ENCODE assay signal across 8 mouse cellular contexts in genomic region chr5:124598224-124599174, GRCm38 (mm10). TPM values are rescaled to one million over a fixed set of nuclear protein-coding genes. Genes with fewer than 3 reads are reported as not detected.
DNase-seq lines count a peak whose midpoint lies in the region; ATAC-seq lines count a peak whose summit lies in the region.

No protein-coding gene starts in this region.

- H3K4me2 ChIP-seq in hindbrain, embryonic 12.5 days (replicated peaks): peak overlapping the region; percentile 93
- peak overlapping the region; percentile 91 for H3K4me2 ChIP-seq in lung, embryonic 15.5 days

- H3K9me3 ChIP-seq in hindbrain, embryonic 12.5 days (replicated peaks): no peaks in the 10 kb centered on the region
- no peaks in the 10 kb centered on the region for H3K9me3 ChIP-seq in lung, embryonic 15.5 days

- peak; percentile 99 for ATAC-seq in hindbrain, embryonic 12.5 days (ENCODE audit: low FRiP score)
- ATAC-seq in lung, embryonic 15.5 days (ENCODE audit: borderline replicate concordance, extremely low read depth, low FRiP score, low TSS enrichment): peak; percentile 99

- peak overlapping the region; percentile 91 for H3K4me3 ChIP-seq in hindbrain, embryonic 12.5 days
- peak overlapping the region; percentile 62 for H3K4me3 ChIP-seq in lung, embryonic 15.5 days

- DNase-seq in WW6 (ENCODE audit: low read depth, low spot score): peak; percentile 89
- DNase-seq in cerebellum, postnatal 4 days (ENCODE audit: low spot score in 2 of 2): peak; percentile 74 to 89
- DNase-seq in frontal cortex, postnatal 25 days (ENCODE audit: low spot score in 2 of 2): peak; percentile 83 to 87
- DNase-seq in layer of hippocampus, adult 9-11 months: peak; percentile 98
- peak; percentile 93 for DNase-seq in ovary, adult 18-20 months (ENCODE audit: low spot score)
- peak; percentile 32 to 53 for DNase-seq in thymus, adult 18-20 months

- H3K27me3 ChIP-seq in hindbrain, embryonic 12.5 days: no peaks in the 10 kb centered on the region
- H3K27me3 ChIP-seq in lung, embryonic 15.5 days: no peaks in the 10 kb centered on the region

- H3K36me3 ChIP-seq in hindbrain, embryonic 12.5 days: peaks cover 40% of the 10 kb centered on the region
- H3K36me3 ChIP-seq in lung, embryonic 15.5 days: peaks cover 26% of the 10 kb centered on the region

- H3K27ac ChIP-seq in hindbrain, embryonic 12.5 days: peak overlapping the region; percentile 57; the same call in 1 of the 2 replicates
- H3K27ac ChIP-seq in lung, embryonic 15.5 days: no peak overlapping the region

- H3K4me1 ChIP-seq in hindbrain, embryonic 12.5 days: peaks cover 18% of the 10 kb centered on the region
- H3K4me1 ChIP-seq in lung, embryonic 15.5 days: peaks cover 12% of the 10 kb centered on the region

- 7% methylated on average over 30 of the region's 30 CpGs for WGBS in hindbrain, embryonic 12.5 days
- 6% methylated on average over 30 of the region's 30 CpGs for WGBS in lung, embryonic 15.5 days

- H3K9ac ChIP-seq in hindbrain, embryonic 12.5 days: peak overlapping the region; percentile 78
- H3K9ac ChIP-seq in lung, embryonic 15.5 days: peak overlapping the region; percentile 39

RNA-seq across cellular contexts. Expression of gene Gtf2h3, which starts 19.6 kb away (rescaled TPM):
- polyA plus RNA-seq in hindbrain, embryonic 12.5 days (2016; fragmentation: Nextera tagmentation; extraction: Ambion mirVana): 65.6 and 71.0 TPM in 2 replicates
- polyA plus RNA-seq in lung, embryonic 15.5 days (2015; fragmentation: Nextera tagmentation; extraction: Ambion mirVana): 56.8 and 57.5 TPM in 2 replicates

RNA-seq across cellular contexts. Expression of gene Eif2b1, which starts 19.6 kb away (rescaled TPM):
- polyA plus RNA-seq in hindbrain, embryonic 12.5 days (2016; fragmentation: Nextera tagmentation; extraction: Ambion mirVana): 66.0 and 69.5 TPM in 2 replicates
- polyA plus RNA-seq in lung, embryonic 15.5 days (2015; fragmentation: Nextera tagmentation; extraction: Ambion mirVana): 70.1 and 76.6 TPM in 2 replicates

RNA-seq across cellular contexts. Expression of gene Atp6v0a2, which starts 29.9 kb away (rescaled TPM):
- 54.5 and 61.2 TPM in 2 replicates for polyA plus RNA-seq in hindbrain, embryonic 12.5 days (2016; fragmentation: Nextera tagmentation; extraction: Ambion mirVana)
- 38.6 and 45.1 TPM in 2 replicates for polyA plus RNA-seq in lung, embryonic 15.5 days (2015; fragmentation: Nextera tagmentation; extraction: Ambion mirVana)

RNA-seq across cellular contexts. Expression of gene Ddx55, which starts 45.8 kb away (rescaled TPM):
- polyA plus RNA-seq in hindbrain, embryonic 12.5 days (2016; fragmentation: Nextera tagmentation; extraction: Ambion mirVana): 18.0 and 19.1 TPM in 2 replicates
- 12.3 and 12.5 TPM in 2 replicates for polyA plus RNA-seq in lung, embryonic 15.5 days (2015; fragmentation: Nextera tagmentation; extraction: Ambion mirVana)

RNA-seq across cellular contexts. Expression of gene Tmed2, which starts 58.0 kb away (rescaled TPM):
- polyA plus RNA-seq in hindbrain, embryonic 12.5 days (2016; fragmentation: Nextera tagmentation; extraction: Ambion mirVana): 418 and 446 TPM in 2 replicates
- 636 TPM in 2 replicates for polyA plus RNA-seq in lung, embryonic 15.5 days (2015; fragmentation: Nextera tagmentation; extraction: Ambion mirVana)

Comparison
In these comparisons a context has a peak if more than half of its experiments do, and no peak if none do; other contexts are left out.
1. DNase-seq: peak in every context shown above with its lines; median percentile 98 in layer of hippocampus, adult 9-11 months; 93 in ovary, adult 18-20 months; 89 in WW6; 85 in frontal cortex, postnatal 25 days; 82 in cerebellum, postnatal 4 days; 42 in thymus, adult 18-20 months.